Mouse (Mus musculus): ENCODE data around the gene Alms1.
"Not testable (repeated sequence)": the region's sequence is repeated elsewhere in the genome, so short reads cannot be mapped to it uniquely, and the experiment has no call there.

The Alms1 gene

DNA sequence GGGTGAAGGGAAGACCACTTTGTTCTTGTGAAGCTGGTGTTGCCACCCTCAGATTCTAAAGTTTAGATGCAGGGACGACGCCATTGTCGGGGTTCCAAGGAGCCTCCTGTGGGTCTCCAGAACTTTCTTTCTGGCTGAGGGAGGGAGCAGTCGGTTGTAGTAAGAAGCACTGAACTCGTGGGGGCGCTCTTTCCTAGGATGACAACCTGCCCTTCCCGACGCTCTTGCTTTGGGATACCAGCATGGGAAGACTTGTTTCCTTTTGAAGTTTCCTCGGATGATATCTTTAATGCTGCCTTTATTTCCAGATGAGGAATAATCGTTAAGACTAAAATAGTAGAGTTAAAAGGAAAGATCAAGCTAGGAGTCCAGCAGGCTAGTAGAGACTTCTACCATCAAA, 125.8 kb downstream of the Alms1 start, which contains the start of gene Nat8f7:
Gene Nat8f7 (minus strand): TSS at position 101 of the 400 bp plus-strand sequence.
- DNase-seq (ENCODE audit: low read depth), result not testable (repeated sequence)

Measured in 416B (cell line).